Mouse (Mus musculus) gonadal fat pad, adult 2 months (tissue): ENCODE data around the gene Snx17. TPM values are rescaled to one million over a fixed set of nuclear protein-coding genes. Genes with fewer than 3 reads are reported as not detected.

ENCODE experiments used
- DNase-seq: peaks from one replicate; pipeline ENCODE4 v3.0.0-alpha.2; 2012; ENCODE audit warnings: low read depth
- polyA plus RNA-seq: library from polyadenylated mRNA; depleted of rRNA; stranded (reverse); fragments of >200 nt; gene quantifications from 2 replicates; pipeline ENCODE4 v1.2.3, GENCODE M21; 2012; rRNA removed

Gene Snx17
- polyA plus RNA-seq, 1 experiment, result 126 TPM

- no peak for DNase-seq
Observed at GRCm38 (mm10) chr5:31240637-31241521, 47.9 kb downstream of the Snx17 start, which contains the start of the genes Nrbp1 and Gm9970. TSS of gene Nrbp1 (plus strand) at chr5:31240864. TSS of gene Gm9970 (minus strand) at chr5:31241232.

- no peak for DNase-seq
Observed at GRCm38 (mm10) chr5:31241522-31242034, 48.6 kb downstream of the Snx17 start.

- no peak for DNase-seq
Observed at GRCm38 (mm10) chr5:31242191-31242590, 49.2 kb downstream of the Snx17 start.

Other genes starting within 250 kb of the Snx17 start
- 3.1 and 3.5 TPM in 2 replicates for gene Cgref1, start 247.6 kb upstream of the Snx17 start, polyA plus RNA-seq
- gene Preb, start 232.9 kb upstream of the Snx17 start, polyA plus RNA-seq, result 335 and 336 TPM in 2 replicates
- 3.1 and 3.8 TPM in 2 replicates for gene Tcf23, start 224.6 kb upstream of the Snx17 start, polyA plus RNA-seq
- 229 and 242 TPM in 2 replicates for gene Atraid, start 144.9 kb upstream of the Snx17 start, polyA plus RNA-seq
- 32.8 and 34.2 TPM in 2 replicates for gene Slc5a6, start 144.3 kb upstream of the Snx17 start, polyA plus RNA-seq
- gene Cad, start 138.4 kb upstream of the Snx17 start, polyA plus RNA-seq, result 216 and 228 TPM in 2 replicates
- gene Dnajc5g, start 86.9 kb upstream of the Snx17 start, polyA plus RNA-seq, result 0.32 and 0.46 TPM in 2 replicates
- gene Slc30a3, start 85.0 kb upstream of the Snx17 start, polyA plus RNA-seq, result 5.7 and 11.3 TPM in 2 replicates
- gene Trim54, start 76.5 kb upstream of the Snx17 start, polyA plus RNA-seq, result 0.42 TPM in 1 of 2 replicates, not detected in the other
- gene Ucn, start 54.4 kb upstream of the Snx17 start, polyA plus RNA-seq, result not detected in 2 replicates
- 94.2 and 136 TPM in 2 replicates for gene Mpv17, start 39.0 kb upstream of the Snx17 start, polyA plus RNA-seq
- 2.6 and 3.6 TPM in 2 replicates for gene Gm29609, start 13.3 kb upstream of the Snx17 start, polyA plus RNA-seq
- gene Gtf3c2, start 13.1 kb upstream of the Snx17 start, polyA plus RNA-seq, result 45.4 TPM in 2 replicates
- gene Eif2b4, start 203 bp downstream of the Snx17 start, polyA plus RNA-seq, result 51.2 and 64.9 TPM in 2 replicates
- gene Zfp513, start 9.1 kb downstream of the Snx17 start, polyA plus RNA-seq, result 30.4 and 39.7 TPM in 2 replicates
- 46.5 and 80.1 TPM in 2 replicates for gene Ppm1g, start 27.5 kb downstream of the Snx17 start, polyA plus RNA-seq
- 120 and 142 TPM in 2 replicates for gene Nrbp1, start 47.6 kb downstream of the Snx17 start, polyA plus RNA-seq
- 1.3 and 3.6 TPM in 2 replicates for gene Gm9970, start 48.0 kb downstream of the Snx17 start, polyA plus RNA-seq
- 36.9 and 38.7 TPM in 2 replicates for gene Krtcap3, start 58.5 kb downstream of the Snx17 start, polyA plus RNA-seq
- gene Ift172, start 97.9 kb downstream of the Snx17 start, polyA plus RNA-seq, result 37.7 and 38.4 TPM in 2 replicates
- 6.1 and 8.0 TPM in 2 replicates for gene Fndc4, start 102.9 kb downstream of the Snx17 start, polyA plus RNA-seq
- gene Gckr, start 104.2 kb downstream of the Snx17 start, polyA plus RNA-seq, result 0.23 and 0.53 TPM in 2 replicates